Mouse (Mus musculus): ENCODE data around the gene 4932438H23Rik.
"Not testable (repeated sequence)": the region's sequence is repeated elsewhere in the genome, so short reads cannot be mapped to it uniquely, and the experiment has no call there.

Gene 4932438H23Rik

DNA sequence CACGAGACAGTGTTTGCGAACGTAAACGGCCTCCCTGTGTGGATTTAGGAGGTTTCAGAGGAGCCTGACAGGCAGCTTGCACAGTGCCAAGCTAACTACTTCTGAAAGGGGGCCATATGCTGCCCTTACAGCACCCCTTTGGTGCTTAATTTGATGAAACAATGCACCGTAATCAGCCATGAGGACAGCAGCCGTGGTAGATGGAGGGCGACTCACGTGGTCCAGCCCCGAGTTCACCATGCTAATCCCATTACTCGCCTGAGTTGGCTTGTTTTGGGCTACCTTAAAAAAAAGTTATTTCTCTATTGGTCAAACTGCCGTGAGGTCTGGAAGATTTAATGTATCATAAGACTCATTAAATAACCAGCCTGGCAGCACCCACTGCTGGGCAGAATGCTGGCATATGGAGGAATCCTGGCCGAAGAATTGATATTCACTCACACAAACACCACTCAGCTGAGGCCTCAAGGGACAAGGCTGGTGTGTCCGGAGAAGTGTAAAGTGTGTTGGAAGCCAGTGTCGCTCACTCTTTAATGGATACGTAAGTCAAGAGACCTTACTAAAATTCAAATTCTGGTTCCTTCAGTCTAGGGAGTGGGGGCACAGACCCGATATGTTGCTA, 4.6 kb upstream of the 4932438H23Rik start:
- no peak for DNase-seq (ENCODE audit: low spot score)

DNA sequence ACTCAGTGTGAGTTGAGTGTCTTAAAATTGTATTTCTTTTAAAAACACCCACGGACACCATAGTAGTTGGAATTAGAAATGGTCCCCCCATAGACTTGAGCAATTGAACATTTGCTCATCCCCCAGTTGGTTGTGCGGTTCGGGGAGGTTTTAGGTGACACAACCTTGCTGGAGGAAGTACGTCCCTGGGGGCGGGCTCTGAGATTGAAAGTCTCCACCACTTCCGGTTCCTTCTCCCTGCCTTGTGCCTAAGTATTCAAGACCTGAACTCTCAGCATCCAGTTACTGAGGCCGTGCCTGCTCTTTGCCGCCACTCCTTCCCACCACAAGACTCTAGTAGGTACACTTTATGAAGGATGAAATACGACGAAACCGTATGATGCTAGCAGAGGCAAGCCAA, 2.9 kb upstream of the 4932438H23Rik start:
- DNase-seq (ENCODE audit: low spot score): no peak

- peak; percentile 31 for DNase-seq (ENCODE audit: low spot score)
Measured at GRCm38 (mm10) chr16:91096984-91097506, 2.1 kb upstream of the 4932438H23Rik start.

GRCm38 (mm10) chr16:91096016-91096415, 1.1 kb upstream of the 4932438H23Rik start:
- no peak for DNase-seq (ENCODE audit: low spot score)

DNA sequence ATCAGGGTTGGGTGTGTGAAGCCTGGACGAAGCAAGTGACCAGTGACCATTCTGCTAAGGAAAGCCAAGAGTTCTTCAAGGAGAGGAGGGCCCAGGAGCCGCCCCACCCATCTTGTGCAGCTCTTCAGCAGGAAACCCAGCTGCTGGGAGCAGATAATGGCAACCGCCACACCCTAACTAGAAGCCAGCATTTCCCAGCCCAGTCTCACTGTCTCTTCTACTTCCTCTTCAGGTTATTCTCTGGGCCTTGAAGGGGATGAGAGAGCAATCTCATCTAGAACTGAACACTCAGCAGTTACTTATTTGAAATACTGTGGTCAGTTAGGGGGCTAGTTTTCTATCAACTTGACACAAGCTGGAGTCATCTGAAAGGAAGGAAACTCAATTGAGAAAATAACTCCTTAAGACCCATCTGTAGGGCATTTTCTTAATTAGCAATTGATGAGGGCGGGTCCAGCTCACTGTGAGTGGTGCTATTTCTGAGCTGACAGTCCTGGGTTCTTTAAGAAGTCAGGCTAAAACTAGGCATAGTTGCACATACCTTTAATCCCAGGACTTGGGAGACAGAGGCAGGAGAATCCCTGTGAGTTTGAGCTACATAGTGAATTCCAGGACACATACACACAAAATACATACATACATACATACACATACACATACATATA, 8.1 kb downstream of the 4932438H23Rik start:
- no peak for DNase-seq (ENCODE audit: low spot score)

- DNase-seq (ENCODE audit: low spot score): no peak
Measured at GRCm38 (mm10) chr16:91085239-91085825, 9.6 kb downstream of the 4932438H23Rik start.

DNA sequence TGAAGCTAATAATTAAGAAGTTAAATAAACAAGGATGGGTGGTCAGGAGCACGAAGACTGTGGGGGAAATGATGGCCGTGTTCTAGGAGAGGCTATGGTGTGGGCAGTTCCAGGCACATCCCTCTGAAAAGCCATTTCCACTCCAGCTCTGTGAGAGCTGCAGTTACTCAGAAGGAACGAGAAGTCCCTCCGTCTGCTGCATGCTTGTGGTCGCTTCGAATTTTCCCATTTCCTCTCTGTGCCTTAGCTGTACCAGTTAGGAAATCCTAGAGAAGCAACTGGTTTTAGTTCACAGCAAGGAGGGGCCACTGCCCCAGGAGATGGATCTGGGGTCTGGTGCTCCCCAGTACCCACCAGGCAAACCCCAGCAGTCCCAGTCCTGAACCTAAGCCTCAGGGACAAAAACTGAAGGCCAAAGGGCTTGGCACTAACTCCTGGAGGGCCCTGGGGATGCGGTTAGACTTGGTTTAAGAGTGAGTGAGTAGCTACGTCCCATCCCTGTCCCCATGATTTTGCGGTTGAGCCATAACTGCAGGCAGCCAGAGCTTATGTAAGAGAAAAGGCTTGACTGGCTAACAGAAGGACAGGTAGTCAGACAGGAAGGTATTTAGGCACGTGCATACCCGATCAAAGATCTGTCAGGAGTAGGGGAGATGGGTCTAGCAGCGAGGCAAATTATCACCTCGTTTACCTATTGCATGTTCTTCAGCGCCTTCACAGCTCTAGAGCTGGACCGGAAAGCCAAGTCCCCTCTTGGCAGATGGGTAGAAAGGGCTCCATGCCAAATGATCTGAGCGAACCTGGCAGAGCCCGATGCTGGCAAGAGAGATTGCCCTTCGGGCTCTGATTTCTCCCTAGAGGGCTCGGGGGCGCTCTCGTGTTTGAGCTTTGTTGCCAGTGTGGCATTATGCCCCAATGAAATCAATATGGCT, 10.3 kb downstream of the 4932438H23Rik start:
- DNase-seq (ENCODE audit: low spot score): no peak

DNA sequence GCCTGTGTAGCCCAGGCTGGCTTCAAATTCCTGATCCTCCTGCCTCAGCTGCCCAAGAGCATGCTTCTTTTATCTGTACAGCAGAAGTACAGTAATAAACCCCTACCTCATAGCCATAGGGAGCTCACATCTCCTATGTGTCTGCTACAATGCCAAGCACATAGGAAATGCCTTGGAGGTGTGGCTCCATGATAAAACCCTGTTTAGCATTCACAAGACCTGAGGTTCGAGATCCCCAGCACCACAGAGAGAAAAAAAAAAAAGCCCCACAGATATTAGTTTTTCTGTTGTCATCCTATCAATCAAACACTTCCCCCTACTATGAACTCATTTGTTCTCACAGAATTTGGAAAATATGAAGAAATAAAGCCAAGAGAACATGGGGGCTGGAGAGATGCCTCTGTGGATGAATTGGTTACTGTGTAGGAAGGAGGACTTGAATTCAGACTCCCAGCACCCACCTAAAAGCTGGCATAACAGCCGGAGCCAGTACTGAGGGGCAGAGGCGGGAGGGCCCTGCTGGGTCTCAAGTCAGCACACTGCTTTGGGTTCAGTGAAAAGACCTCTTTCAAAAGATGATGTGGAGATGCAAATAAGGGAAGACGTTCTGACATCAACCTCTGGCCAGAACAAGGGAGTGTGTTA, 11.8 kb downstream of the 4932438H23Rik start:
- DNase-seq (ENCODE audit: low spot score): no peak

DNA sequence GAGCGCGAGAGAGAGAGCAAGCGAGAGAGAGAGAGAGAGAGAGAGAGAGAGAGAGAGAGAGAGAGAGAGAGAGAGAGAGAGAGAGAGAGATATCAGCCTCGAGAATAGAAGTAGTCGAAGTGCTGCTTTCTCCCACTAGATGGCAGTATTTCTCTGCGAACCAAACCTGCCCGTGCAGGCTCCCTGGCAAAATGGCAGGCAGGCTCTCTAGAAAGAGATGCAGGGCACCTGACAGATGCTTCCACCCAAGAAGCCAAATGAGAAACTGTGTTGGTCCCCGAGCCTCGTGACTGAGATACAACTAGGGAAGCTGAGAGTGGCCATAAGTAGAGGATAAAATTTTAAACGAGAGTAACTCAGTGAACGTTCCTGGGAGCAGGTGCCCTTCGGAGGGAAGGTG, 13.4 kb downstream of the 4932438H23Rik start:
- peak; percentile 83 for DNase-seq (ENCODE audit: low spot score)

DNA sequence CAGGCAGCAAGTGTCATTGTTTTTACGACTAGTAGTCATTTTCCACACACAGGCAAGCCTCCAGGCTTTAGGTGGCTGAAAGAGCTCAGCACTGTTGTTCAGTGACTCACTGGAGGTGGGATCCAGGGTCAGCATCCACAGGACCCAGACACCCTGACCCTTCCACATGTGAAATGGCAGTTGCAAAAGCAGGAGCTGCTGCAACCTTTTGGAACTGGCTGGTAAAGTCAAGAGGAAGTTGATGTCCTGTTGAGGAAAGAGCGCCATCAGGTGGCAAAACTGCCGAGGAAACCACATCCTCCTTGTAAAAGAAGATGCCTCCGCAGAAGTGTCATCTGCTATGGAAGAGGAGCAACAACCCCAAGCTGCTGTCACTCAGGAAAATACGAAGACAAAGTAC, 18.7 kb downstream of the 4932438H23Rik start:
- DNase-seq (ENCODE audit: low spot score): no peak

DNA sequence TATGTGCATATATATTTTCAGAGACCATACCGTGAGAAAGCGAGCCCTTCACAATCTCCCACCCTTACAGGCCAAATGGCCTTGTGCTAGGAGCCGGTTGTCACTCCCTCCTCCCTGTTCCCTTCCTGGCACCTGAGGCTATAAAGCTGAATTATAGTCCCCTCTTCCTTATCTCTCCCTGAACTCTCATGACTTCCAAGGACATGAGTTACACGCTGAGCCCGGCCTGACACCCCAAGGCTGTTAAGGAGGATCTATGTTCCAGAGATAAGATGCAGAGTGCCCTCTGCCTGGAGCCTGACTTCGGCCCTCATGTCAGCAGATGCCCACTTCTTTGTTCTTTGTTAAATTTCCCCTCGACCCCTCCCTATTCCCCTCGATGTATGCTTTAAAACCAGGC, 19.5 kb downstream of the 4932438H23Rik start:
- not testable (repeated sequence) for DNase-seq (ENCODE audit: low spot score)

DNA sequence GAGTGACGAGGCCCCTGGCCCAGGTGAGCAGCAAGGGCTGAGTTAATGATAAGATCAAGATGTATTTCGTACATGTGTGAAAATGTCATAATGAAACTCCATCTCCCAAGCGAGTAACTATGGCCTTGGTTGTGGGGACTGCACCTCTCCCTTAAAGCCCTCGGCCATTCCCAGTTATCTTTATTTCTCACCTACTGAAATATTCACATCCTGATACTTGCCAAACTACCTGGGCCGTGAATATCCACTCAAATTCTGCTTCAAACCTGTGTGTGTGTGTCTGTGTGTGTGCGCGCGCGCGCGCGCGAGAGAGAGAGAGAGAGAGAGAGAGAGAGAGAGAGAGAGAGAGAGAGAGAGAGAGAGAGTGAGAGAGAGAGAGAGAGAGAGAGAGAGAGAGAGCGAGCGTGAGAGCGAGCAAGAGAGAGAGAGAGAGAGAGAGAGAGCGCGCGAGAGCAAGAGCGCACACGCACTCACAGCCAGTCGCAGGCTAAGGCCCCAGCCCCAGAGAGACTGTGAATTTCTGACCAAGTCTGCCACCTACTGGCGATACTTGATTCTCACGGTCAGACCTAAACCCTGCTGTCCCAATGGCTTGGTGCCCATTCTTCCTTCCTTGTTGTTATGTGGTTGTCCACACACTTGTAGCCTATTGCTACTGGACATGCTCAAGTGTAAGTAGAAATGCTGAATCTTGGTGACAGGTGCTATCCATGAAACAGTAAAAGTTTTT, 21.6 kb downstream of the 4932438H23Rik start:
- DNase-seq (ENCODE audit: low spot score): peak; percentile 93

DNA sequence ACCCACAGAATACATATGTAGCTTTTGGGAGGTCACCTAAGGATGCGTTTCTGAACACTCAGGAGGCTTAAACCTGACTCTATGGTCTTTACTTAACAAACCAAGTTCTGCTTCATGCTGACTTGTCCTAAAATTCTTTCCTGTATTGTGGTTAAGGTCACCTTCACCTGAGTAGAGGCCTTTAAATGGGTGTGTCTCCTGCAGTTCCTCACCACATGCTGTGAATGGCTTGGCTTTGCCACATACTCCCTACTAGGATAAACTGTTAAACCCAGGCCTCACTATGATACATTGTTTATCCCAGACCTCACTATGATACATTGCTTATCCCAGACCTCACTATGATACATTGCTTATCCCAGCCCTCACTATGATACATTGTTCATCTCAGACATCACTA, 22.7 kb downstream of the 4932438H23Rik start:
- no peak for DNase-seq (ENCODE audit: low spot score)

DNA sequence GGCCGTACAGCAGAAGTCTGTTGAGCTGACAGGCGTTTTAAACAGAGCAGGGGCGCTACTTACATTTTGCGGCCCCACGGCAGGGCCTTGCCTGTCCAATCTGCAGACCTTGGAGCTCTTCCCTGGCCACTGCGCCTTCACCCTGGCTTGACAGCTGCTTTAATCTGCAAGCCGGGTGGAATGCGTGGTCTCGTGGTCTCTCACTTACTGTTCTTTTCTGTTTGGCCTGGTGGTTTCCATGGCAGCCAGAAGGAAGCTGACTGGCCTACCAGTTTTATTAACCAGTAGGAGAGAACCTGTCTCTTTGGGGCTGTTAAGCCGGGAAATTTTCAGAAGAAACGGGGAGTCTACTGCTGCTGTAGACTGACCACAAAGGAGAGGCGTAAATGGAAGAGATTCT, 26.0 kb downstream of the 4932438H23Rik start:
- no peak for DNase-seq (ENCODE audit: low spot score)

DNA sequence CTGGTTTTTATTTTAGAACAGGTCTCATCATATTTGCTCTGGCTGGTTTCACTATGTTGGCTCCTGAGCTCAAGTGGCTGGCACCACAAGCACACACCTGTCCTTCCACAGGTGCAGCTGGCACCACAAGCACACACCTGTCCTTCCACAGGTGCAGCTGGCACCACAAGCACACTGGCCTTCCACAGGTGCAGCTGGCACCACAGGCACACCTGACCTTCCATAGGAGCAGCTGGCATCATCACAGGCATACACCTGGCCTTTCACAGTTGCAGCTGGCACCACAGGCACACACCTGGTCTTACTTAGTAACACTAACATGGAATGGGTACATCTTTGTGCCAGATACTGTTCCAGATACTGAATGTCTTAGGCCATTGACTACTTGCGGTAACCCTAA, 27.8 kb downstream of the 4932438H23Rik start:
- no peak for DNase-seq (ENCODE audit: low spot score)

DNA sequence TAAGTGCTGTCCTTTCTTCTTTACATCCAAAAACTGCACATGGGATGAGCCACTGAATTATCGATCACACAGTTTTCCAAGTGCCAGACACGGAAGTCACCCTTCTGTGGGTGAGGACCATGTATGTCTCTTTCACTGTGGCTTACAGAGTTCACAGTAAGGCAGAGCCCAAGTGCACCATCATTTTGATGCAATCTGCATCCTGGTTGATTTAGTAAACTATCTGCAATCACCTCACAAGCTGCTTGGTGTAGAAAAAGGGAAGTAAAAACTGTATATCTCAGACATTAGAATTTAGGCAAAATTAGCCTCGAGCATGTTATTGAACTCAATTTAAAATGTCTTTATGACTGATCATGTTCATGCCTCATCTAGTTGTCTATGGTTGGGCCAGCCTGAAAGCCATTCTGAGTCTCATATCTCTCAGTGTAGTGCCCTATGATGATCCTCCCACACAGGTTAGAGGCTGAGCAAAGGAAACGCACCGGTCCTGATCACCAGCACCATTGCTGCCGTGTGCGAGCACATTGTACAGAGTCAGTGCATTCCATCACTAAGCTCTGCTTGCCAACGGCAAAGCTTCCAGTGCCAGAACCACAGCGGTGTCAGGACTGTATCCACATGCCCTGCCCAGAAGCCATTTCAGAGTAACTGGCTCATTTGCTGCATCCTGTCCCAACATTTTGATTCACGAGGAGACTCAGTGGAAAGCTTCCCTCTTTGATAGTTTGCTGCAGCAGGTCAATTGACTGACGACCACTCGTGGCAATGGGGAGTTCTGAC, 30.1 kb downstream of the 4932438H23Rik start:
- no peak for DNase-seq (ENCODE audit: low spot score)

GRCm38 (mm10) chr16:91063786-91064185, 31.1 kb downstream of the 4932438H23Rik start:
- DNase-seq (ENCODE audit: low spot score): no peak

DNA sequence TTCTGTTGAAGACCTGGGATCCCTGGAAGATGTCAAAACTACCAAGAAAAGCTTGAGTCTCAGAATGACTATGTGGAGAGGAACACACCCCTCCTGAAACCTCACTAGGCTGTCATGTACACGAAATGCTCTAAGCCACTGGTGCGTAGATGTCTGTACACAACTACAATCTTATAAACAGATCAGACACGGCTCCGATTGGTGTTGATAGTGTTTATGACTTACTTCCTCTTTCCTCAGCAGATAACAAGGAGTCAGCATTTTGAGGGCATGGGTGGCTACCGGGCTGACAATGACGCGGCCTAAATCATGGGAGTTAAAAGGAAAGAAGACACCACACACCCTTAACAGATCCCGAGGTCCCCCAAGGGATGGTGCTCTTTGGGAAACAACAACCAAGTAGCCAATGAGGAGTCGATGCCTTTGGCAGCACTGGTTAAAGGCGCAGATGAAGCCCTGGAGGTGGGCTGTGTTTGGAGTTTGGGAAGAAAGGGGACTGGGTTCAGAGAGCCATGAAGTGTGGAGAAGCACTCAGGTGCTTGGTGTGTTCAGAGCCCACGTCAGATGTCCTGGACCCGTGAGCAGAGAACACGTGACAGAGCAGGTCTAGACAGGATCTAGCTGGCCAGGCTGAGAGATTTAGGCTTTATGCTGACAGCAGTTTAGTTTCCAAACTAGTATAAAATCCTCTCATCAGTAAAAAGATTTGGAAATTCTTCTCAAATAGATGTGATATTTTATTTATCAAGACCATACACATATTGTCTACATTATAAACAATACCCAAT, 33.2 kb downstream of the 4932438H23Rik start:
- no peak for DNase-seq (ENCODE audit: low spot score)

DNA sequence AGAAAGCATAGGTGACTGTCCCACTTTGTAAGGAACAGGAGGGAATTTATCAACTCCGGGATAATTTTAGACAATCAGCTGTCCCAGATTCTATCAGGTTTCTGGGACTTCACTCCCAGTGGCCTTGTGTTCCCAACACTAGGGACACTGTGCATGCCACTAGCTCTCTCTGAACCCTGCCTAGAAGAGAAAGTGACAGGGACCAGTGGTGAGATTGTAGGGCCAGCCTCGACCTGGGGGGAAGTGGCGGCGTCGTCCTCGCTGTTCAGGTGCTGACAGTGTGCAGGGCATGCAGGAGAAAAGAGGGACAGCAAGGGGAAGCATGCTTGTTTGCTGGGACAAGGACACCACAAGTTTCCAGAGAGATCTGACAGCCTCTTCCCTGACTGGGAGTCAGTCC, 37.2 kb downstream of the 4932438H23Rik start:
- DNase-seq (ENCODE audit: low spot score): no peak

All from MN1 (cell line).